Mouse (Mus musculus) limb, embryonic 15.5 days (tissue): ENCODE results near the gene Aff1. TPM values are rescaled to one million over a fixed set of nuclear protein-coding genes. Genes with fewer than 3 reads are reported as not detected.

Source experiments
- ATAC-seq: fragments of 200-750 bp; cut with Nextera tagmentation; 2 replicates; pipeline ENCODE4 v1.8.0; 2017; ENCODE audit warnings: low read depth, moderate TSS enrichment; ENCODE audit not compliant: insufficient number of reproducible peaks, low FRiP score, low TSS enrichment
- H3K27ac ChIP-seq: fragments of 300-500 bp; sonication (generic); 2 replicates; pipeline ENCODE4 v1.5.1; 2015; ENCODE audit warnings: moderate library complexity, mild to moderate bottlenecking, inconsistent platforms
- H3K27me3 ChIP-seq: fragments of 300-500 bp; sonication (generic); 2 replicates; pipeline ENCODE4 v1.6.1; 2015; ENCODE audit warnings: inconsistent platforms
- H3K36me3 ChIP-seq: fragments of 300-500 bp; sonication (generic); 2 replicates; pipeline ENCODE4 v1.6.1; 2015; ENCODE audit warnings: inconsistent platforms
- H3K4me1 ChIP-seq: fragments of 300-500 bp; sonication (generic); 2 replicates; pipeline ENCODE4 v1.6.1; 2015; ENCODE audit warnings: inconsistent platforms
- H3K4me2 ChIP-seq: fragments of 300-500 bp; sonication (generic); 2 replicates; pipeline ENCODE4 v1.6.1; 2015; ENCODE audit warnings: mild to moderate bottlenecking, inconsistent platforms
- H3K4me3 ChIP-seq: fragments of 300-500 bp; sonication (generic); 2 replicates; pipeline ENCODE4 v1.5.1; 2015; ENCODE audit warnings: mild to moderate bottlenecking, inconsistent platforms
- H3K9ac ChIP-seq: fragments of 300-500 bp; sonication (generic); 2 replicates; pipeline ENCODE4 v1.6.1; 2015; ENCODE audit warnings: inconsistent platforms
- H3K9me3 ChIP-seq: fragments of 300-500 bp; sonication (generic); 2 replicates; pipeline ENCODE4 v1.6.1; 2016; ENCODE audit warnings: inconsistent platforms
- WGBS: fragments of 180-500 bp; shearing (Covaris S2); methylation state at CpG from one replicate; pipeline ENCODE4 v1.1.7; 2015; 5-methylcytosine and 5-hydroxymethylcytosine counted together
- polyA plus RNA-seq: library from polyadenylated mRNA; unstranded; fragments of >200 nt; fragmentation: Nextera tagmentation; extraction: Ambion mirVana; gene quantifications from 2 replicates; pipeline ENCODE4 v1.2.1, GENCODE M21; 2015

Aff1 gene
- polyA plus RNA-seq, 1 experiment from 2014 or later: 5.1 TPM

DNA sequence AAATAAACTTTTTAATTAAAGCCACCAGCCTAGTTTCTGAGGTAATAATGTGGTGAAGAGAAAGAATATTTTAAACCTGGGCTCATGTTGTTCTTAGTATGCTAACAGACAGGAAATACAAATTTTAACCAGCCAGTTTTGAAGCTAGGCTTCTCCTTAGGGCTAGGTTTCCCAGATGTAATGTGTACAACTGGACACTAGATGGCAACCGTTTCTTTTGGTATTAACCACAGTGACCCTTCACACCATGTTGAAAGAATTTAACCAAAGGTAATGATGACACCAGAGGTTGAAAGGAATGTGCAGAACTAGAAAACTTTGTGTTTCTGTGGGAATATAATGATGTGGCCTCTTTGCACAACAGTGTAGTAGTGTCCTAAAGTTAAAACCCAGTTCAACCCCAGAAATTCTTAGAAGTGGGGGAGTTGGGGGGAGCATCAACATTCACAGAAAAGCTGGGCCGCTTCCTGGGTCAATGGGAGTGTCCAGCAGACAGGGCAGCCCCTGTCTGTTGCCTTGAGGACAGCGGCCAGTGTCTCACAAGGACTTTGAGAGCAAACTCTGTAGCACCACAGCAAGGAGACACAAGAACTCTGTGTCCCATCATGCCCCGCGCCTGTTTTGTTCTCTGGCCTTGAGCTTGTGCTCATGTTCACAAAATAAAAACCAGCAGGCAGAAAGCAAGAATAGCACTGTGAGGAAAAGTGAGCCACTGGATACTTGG is 164.3 kb downstream of the Aff1 start:
- H3K36me3 ChIP-seq: peaks cover 2% of the 10 kb centered on the region
- H3K27me3 ChIP-seq: no peaks in the 10 kb centered on the region
- H3K4me2 ChIP-seq: no peak overlapping the region
- ATAC-seq: no peak
- 62% methylated on average over 5 of the region's 5 CpGs for WGBS
- H3K27ac ChIP-seq: no peak overlapping the region
- 0 out of 2 replicates have a peak, but pooled peaks cover 4% of the 10 kb centered on the region for H3K4me1 ChIP-seq
- no peak overlapping the region for H3K9ac ChIP-seq
- no peaks in the 10 kb centered on the region for H3K9me3 ChIP-seq
- H3K4me3 ChIP-seq: no peak overlapping the region

DNA sequence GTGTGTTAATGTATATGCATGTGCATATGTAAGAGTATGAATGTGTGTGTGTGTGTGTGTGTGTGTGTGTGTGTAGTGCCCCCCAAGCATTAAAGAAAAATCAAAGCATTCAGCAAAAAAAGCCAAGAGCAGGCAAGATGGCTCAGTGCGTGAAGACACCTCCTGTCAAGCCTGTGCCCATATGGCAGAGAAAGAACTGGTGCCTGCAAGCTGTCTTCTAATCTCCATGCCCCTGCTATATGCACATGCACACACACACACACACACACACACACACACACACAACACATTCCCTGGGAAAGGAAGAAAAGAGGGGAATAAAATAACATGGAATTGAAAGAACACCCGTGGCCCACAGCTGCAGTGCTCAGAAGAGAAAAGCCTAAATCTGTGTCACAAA is 165.0 kb downstream of the Aff1 start:
- Histone ChIP-seq H3K4me2 (no peak overlapping the region), H3K9me3 (no peaks in the 10 kb centered on the region), H3K4me1 (0 out of 2 replicates have a peak, but pooled peaks cover 4% of the 10 kb centered on the region), H3K9ac (no peak overlapping the region), H3K27me3 (no peaks in the 10 kb centered on the region), H3K4me3 (no peak overlapping the region), H3K36me3 (0 out of 2 replicates have a peak, but pooled peaks cover under 1% of the 10 kb centered on the region), H3K27ac (no peak overlapping the region)
- no peak for ATAC-seq
- 80% methylated on average over 2 of the region's 2 CpGs for WGBS

- 0 out of 2 replicates have a peak, but pooled peaks cover 4% of the 10 kb centered on the region for H3K4me1 ChIP-seq
- H3K4me3 ChIP-seq: no peak overlapping the region
- H3K9me3 ChIP-seq: no peaks in the 10 kb centered on the region
- WGBS: 90% methylated on average over 11 of the region's 11 CpGs
- ATAC-seq: no peak
- no peak overlapping the region for H3K9ac ChIP-seq
- no peak overlapping the region for H3K4me2 ChIP-seq
- no peaks in the 10 kb centered on the region for H3K27me3 ChIP-seq
- peaks cover 15% of the 10 kb centered on the region for H3K36me3 ChIP-seq
- no peak overlapping the region for H3K27ac ChIP-seq
Measured at GRCm38 (mm10) chr5:103860622-103861021, 168.4 kb downstream of the Aff1 start.

- no peak overlapping the region for H3K4me3 ChIP-seq
- no peak overlapping the region for H3K9ac ChIP-seq
- ATAC-seq: no peak
- H3K27ac ChIP-seq: no peak overlapping the region
- peaks cover 20% of the 10 kb centered on the region for H3K36me3 ChIP-seq
- H3K9me3 ChIP-seq: no peaks in the 10 kb centered on the region
- no peak overlapping the region for H3K4me2 ChIP-seq
- H3K27me3 ChIP-seq: no peaks in the 10 kb centered on the region
- H3K4me1 ChIP-seq: no peaks in the 10 kb centered on the region
- 75% methylated on average over 4 of the region's 4 CpGs for WGBS
Measured at GRCm38 (mm10) chr5:103863759-103864158, 171.6 kb downstream of the Aff1 start.

DNA sequence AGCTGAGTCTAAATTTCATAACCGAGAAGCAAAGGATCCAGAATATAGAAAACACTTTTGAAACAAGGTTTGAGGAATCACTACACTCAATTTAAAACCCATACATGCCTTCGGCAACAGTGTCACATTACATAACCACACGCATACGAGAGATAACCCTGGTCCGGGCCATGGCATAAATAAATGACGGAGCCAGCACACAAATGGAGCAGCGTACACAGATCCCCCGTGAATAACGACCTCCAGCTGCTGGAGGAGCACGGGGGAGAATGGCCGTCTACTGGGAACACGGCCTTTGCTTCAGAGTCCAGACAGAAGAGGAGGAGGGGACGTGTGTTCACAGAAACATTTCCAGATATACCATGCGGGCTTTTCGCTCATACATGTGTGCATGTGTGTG is 197.6 kb downstream of the Aff1 start:
- Histone ChIP-seq H3K4me2 (no peak overlapping the region), H3K27me3 (no peaks in the 10 kb centered on the region), H3K9me3 (no peaks in the 10 kb centered on the region), H3K4me1 (no peaks in the 10 kb centered on the region), H3K36me3 (no peaks in the 10 kb centered on the region), H3K4me3 (no peak overlapping the region), H3K27ac (no peak overlapping the region), H3K9ac (no peak overlapping the region)
- WGBS: 44% methylated on average over 15 of the region's 15 CpGs
- ATAC-seq: no peak

DNA sequence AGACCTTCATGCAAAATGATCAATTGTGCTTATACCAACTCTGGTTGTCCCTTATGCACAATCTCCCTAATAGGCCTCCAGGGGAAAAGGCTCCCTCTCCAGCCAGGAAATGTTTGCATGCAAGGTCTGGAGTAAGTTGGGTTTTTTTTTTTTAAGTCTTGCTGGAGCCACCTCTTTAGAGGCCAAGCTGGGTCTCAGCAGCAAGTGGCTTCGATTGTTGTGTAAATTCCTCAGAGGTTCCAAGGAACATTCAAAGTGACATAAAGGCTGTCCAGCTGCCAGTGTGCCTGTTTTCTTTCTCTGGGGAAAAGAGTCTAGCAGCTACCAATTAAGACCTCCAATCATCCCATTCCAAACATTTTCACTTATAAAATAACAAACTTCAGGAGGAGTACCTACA is 206.1 kb downstream of the Aff1 start:
- WGBS: 29% methylated on average over 1 of the region's 1 CpGs
- H3K9ac ChIP-seq: no peak overlapping the region
- H3K27ac ChIP-seq: no peak overlapping the region
- H3K4me2 ChIP-seq: no peak overlapping the region
- H3K9me3 ChIP-seq: no peaks in the 10 kb centered on the region
- no peaks in the 10 kb centered on the region for H3K36me3 ChIP-seq
- no peak overlapping the region for H3K4me3 ChIP-seq
- no peaks in the 10 kb centered on the region for H3K4me1 ChIP-seq
- ATAC-seq: no peak
- H3K27me3 ChIP-seq: no peaks in the 10 kb centered on the region

Other genes starting within 250 kb of the Aff1 start
- 8.4 and 9.1 TPM in 2 replicates for gene Slc10a6, start 63.0 kb upstream of the Aff1 start, polyA plus RNA-seq
- 0.24 and 0.26 TPM in 2 replicates for gene 1700016H13Rik, start 36.4 kb upstream of the Aff1 start, polyA plus RNA-seq
- 13.7 and 15.5 TPM in 2 replicates for gene Klhl8, start 218.9 kb downstream of the Aff1 start, polyA plus RNA-seq